Mouse (Mus musculus) testis, adult 2 months (tissue): Measurements from ENCODE around the gene Phldb3. TPM values are rescaled to one million over a fixed set of nuclear protein-coding genes. Genes with fewer than 3 reads are reported as not detected.

ENCODE experiments used
- H3K27ac ChIP-seq: fragments of 200-500 bp; 2 replicates; pipeline ENCODE4 v1.5.1; 2012; ENCODE audit warnings: low read depth, low read length; ENCODE audit not compliant: control insufficient read depth, insufficient read depth
- H3K27me3 ChIP-seq: fragments of 200-500 bp; 2 replicates; pipeline ENCODE4 v1.6.1; 2012; ENCODE audit warnings: mild to moderate bottlenecking, low read length, moderate library complexity; ENCODE audit not compliant: control insufficient read depth, insufficient read depth
- H3K36me3 ChIP-seq: fragments of 200-500 bp; 2 replicates; pipeline ENCODE4 v1.6.1; 2012; ENCODE audit warnings: mild to moderate bottlenecking, low read length; ENCODE audit not compliant: control insufficient read depth, insufficient read depth
- H3K4me1 ChIP-seq: fragments of 200-500 bp; 2 replicates; pipeline ENCODE4 v1.6.1; 2012; ENCODE audit warnings: low read length; ENCODE audit not compliant: control insufficient read depth, insufficient read depth
- H3K4me3 ChIP-seq: fragments of 200-500 bp; 2 replicates; pipeline ENCODE4 v1.5.1; 2012; ENCODE audit warnings: low read depth, mild to moderate bottlenecking, low read length, moderate library complexity, mixed read lengths; ENCODE audit not compliant: control insufficient read depth
- CTCF ChIP-seq: fragments of 200-500 bp; IDR thresholded peaks from 2 replicates; pipeline ENCODE4 v1.5.1; 2012; ENCODE audit warnings: low read depth, mild to moderate bottlenecking, inconsistent platforms, low read length, moderate library complexity; ENCODE audit not compliant: control insufficient read depth, insufficient read depth, insufficient replicate concordance
- POLR2A ChIP-seq: fragments of 200-500 bp; IDR thresholded peaks from 2 replicates; pipeline ENCODE4 v1.6.1; 2012; ENCODE audit warnings: low read depth, mild to moderate bottlenecking, inconsistent platforms, low read length, moderate library complexity; ENCODE audit not compliant: control insufficient read depth
- polyA plus RNA-seq: library from polyadenylated mRNA; depleted of rRNA; stranded (reverse); fragments of >200 nt; gene quantifications from 2 replicates; pipeline ENCODE4 v1.2.3, GENCODE M21; 2012

Gene Phldb3
- polyA plus RNA-seq, 1 experiment, result 0.52 TPM

DNA sequence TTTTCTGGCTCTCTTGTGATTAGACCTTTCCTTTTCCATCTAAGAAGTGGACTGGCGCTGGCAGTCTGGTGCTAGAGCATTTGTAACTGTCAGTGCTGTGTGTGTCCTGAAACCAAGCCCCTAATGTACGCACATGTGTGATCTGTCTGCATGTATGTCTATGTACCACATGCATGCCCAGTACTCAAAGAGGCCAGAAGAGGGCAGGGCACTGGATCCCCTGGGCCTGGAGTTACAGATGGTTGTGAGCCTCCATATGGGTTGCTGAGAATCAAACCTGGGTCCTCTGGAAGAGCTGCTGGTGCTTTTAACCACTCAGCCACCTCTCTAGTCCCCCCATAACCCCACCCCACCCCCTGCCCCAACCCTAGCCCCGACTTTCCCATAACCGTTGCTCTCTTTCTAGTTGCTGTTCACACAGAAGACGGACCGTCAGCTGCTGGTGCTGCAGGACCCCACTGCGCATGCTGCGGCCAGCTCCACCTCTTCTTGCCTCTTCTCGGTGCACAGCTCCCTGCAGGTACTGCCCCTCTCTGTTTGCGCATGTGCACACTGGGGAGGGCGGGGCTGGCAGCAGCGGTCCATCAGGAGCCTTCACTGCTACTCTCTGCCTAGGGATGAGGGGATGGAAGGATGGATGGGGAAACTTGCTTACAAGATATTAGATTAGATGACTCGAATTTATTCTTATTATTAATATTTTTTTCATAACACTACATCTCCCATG lies 9.3 kb downstream of the Phldb3 start:
- Histone ChIP-seq H3K4me1 (peaks cover 4% of the 10 kb centered on the region; the same call in 1 of the 2 replicates), H3K36me3 (no peaks in the 10 kb centered on the region), H3K27me3 (no peaks in the 10 kb centered on the region), H3K27ac (no peak overlapping the region), H3K4me3 (no peak overlapping the region)
- TF ChIP-seq POLR2A (no peak), CTCF (no peak)

GRCm38 (mm10) chr7:24621193-24621592 lies 10.6 kb downstream of the Phldb3 start:
- no peak overlapping the region for H3K4me3 ChIP-seq
- no peak overlapping the region for H3K27ac ChIP-seq
- H3K4me1 ChIP-seq, result peaks cover 10% of the 10 kb centered on the region
- no peaks in the 10 kb centered on the region for H3K36me3 ChIP-seq
- no peaks in the 10 kb centered on the region for H3K27me3 ChIP-seq
- TF ChIP-seq CTCF (peak; percentile 3; the same call in 1 of the 2 replicates), POLR2A (no peak)

DNA sequence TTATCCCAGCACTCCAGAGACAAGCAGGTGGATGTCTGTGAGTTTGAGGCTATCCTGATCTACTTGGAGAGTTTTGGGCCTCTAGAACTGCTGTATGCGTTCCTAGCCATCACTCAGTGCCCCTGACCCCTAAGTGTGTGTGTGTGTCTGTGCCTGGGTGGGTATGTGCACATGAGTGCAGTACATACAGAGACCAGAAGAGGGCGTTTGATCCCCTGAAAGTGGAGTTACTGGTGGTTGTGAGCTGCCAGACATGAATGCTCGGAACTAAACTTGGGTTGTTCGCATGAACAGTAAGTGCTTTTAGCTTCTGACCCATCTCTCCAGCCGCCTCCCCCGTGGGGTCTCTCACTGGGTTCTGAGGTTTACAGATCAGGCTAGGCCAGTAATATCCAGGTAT lies 12.4 kb downstream of the Phldb3 start:
- Histone ChIP-seq H3K27me3 (no peaks in the 10 kb centered on the region), H3K36me3 (no peaks in the 10 kb centered on the region), H3K4me1 (peaks cover 13% of the 10 kb centered on the region), H3K27ac (no peak overlapping the region), H3K4me3 (no peak overlapping the region)
- TF ChIP-seq CTCF (peak; percentile 31; the same call in 1 of the 2 replicates), POLR2A (no peak)

DNA sequence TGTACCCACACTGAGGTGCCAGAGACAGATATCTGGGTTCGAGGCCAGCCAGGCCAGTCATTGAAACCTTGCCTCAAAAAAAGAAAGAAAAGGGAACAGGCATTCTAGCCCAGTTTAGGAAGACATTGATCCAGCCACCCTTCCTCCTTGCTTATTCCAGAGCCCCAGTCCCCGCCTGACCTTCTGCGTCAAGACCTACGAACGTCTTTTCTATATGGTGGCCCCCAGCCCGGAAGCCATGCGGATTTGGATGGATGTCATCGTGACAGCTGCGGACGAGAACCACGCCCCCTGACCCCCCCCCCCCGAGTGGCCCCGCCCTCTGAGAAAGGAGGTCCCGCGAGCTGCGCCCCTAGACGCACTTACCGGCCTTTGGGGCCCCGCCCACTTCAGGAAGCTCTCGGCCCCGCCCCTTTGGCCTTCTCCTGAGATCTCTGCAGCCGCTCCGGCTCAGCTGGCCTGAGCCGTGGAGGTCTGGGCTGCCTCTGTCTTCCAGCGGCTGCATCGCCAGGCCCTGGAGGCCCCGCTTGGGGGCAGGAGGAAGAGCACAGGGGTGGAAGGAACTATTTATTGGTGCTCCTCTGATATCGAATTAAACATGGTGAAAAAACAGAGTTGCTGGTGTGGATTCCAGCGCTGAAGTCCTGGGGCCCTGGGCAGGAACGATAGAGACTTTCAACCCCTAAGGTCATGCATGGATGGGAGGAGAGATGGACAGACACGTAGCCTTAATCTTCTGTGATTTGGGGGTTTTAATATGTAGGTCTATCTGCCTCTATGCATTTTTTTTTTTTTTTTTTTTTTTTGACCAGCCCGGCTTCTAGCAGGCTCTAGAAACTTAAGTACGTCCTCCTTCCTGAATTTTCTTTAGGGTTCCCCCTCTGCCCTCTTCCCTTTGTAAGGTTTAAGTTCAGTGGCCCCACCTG lies 18.4 kb downstream of the Phldb3 start:
- Histone ChIP-seq H3K36me3 (no peaks in the 10 kb centered on the region), H3K27me3 (no peaks in the 10 kb centered on the region), H3K27ac (no peak overlapping the region), H3K4me1 (peaks cover 16% of the 10 kb centered on the region), H3K4me3 (peak overlapping the region; percentile 69)
- TF ChIP-seq POLR2A, result no peak
- no peak for TF ChIP-seq CTCF

GRCm38 (mm10) chr7:24629672-24630071 lies 19.1 kb downstream of the Phldb3 start:
- peaks cover 16% of the 10 kb centered on the region for H3K4me1 ChIP-seq
- no peaks in the 10 kb centered on the region for H3K27me3 ChIP-seq
- no peaks in the 10 kb centered on the region for H3K36me3 ChIP-seq
- TF ChIP-seq POLR2A, result no peak
- no peak overlapping the region for H3K4me3 ChIP-seq
- H3K27ac ChIP-seq, result no peak overlapping the region

DNA sequence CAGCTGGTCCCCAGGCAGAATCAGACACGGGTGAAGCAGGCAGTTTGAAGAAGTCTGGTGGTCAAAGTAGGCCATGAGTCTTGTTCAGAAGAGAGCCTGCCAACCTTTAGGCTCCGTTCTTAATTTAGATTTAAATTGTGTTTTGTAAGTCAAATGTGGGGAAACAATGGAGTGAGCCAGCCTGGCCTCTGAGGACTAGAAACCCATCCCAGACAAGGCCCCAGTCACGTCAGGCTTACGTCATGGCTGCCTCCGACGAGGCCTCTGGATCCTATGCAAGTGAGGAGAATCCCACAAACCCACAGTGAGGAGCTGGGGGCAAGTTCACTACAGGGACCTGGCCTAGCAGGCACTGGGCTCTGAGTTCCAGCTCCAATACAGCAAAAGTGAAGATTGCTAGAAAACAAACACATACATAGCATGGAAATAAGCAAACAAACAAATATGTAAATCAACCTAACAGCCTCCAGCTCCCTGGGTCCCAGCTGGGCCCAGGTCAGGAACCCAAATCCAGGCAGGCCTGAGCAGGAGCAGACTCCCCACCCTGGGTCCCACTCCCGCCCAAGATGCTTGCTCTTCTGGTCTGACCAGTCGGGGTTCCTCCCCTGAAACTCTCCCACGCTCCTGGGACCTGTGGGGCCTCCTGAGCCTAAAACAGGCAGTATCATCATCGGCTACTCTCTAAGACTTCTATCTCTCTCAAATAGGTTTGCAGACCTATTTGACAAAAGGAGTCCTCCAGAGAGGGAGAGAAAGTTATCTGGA lies 19.7 kb downstream of the Phldb3 start:
- no peaks in the 10 kb centered on the region for H3K27me3 ChIP-seq
- peaks cover 16% of the 10 kb centered on the region for H3K4me1 ChIP-seq
- H3K27ac ChIP-seq, result no peak overlapping the region
- H3K4me3 ChIP-seq, result no peak overlapping the region
- TF ChIP-seq CTCF, result no peak
- TF ChIP-seq POLR2A, result no peak
- no peaks in the 10 kb centered on the region for H3K36me3 ChIP-seq

- peaks cover 25% of the 10 kb centered on the region for H3K4me1 ChIP-seq
- H3K27ac ChIP-seq, result no peak within 1 kb of the TSS
- peaks cover 5% of the 10 kb centered on the region for H3K27me3 ChIP-seq
- H3K4me3 ChIP-seq, result no peak within 1 kb of the TSS
- no peaks in the 10 kb centered on the region for H3K36me3 ChIP-seq
- no peak for TF ChIP-seq CTCF
- TF ChIP-seq POLR2A, result no peak
These were observed 25.7 kb downstream of the Phldb3 start, which contains the start of gene Lypd3 for GRCm38 (mm10) chr7:24636264-24636663. Gene Lypd3, plus strand, starts transcription at chr7:24636550.
